Mouse (Mus musculus) embryonic facial prominence, embryonic 15.5 days (tissue): ENCODE measurements around the gene 1110057P08Rik. TPM values are rescaled to one million over a fixed set of nuclear protein-coding genes. Genes with fewer than 3 reads are reported as not detected.
"Not testable (repeated sequence)": the region's sequence is repeated elsewhere in the genome, so short reads cannot be mapped to it uniquely, and the experiment has no call there.

Experiments
- ATAC-seq: fragments of 200-750 bp; cut with Nextera tagmentation; 2 replicates; pipeline ENCODE4 v1.8.0; 2017; ENCODE audit warnings: low read depth, moderate TSS enrichment; ENCODE audit not compliant: insufficient number of reproducible peaks, low FRiP score, low TSS enrichment
- H3K27ac ChIP-seq: fragments of 300-500 bp; sonication (generic); replicated peaks from 2 replicates; pipeline ENCODE4 v1.5.1; 2015; ENCODE audit warnings: mild to moderate bottlenecking, inconsistent platforms
- H3K27me3 ChIP-seq: fragments of 300-500 bp; sonication (generic); 2 replicates; pipeline ENCODE4 v1.6.1; 2015; ENCODE audit warnings: inconsistent platforms
- H3K36me3 ChIP-seq: fragments of 300-500 bp; sonication (generic); 2 replicates; pipeline ENCODE4 v1.6.1; 2015; ENCODE audit warnings: mild to moderate bottlenecking, inconsistent platforms
- H3K4me1 ChIP-seq: fragments of 300-500 bp; sonication (generic); 2 replicates; pipeline ENCODE4 v1.6.1; 2015; ENCODE audit warnings: inconsistent platforms
- H3K4me2 ChIP-seq: fragments of 300-500 bp; sonication (generic); replicated peaks from 2 replicates; pipeline ENCODE4 v1.6.1; 2015; ENCODE audit warnings: mild to moderate bottlenecking, inconsistent platforms
- H3K4me3 ChIP-seq: fragments of 300-500 bp; sonication (generic); replicated peaks from 2 replicates; pipeline ENCODE4 v1.5.1; 2015; ENCODE audit warnings: mild to moderate bottlenecking, inconsistent platforms
- H3K9ac ChIP-seq: fragments of 300-500 bp; sonication (generic); 2 replicates; pipeline ENCODE4 v1.6.1; 2015; ENCODE audit warnings: inconsistent platforms
- H3K9me3 ChIP-seq: fragments of 300-500 bp; sonication (generic); replicated peaks from 2 replicates; pipeline ENCODE4 v1.6.1; 2016; ENCODE audit warnings: inconsistent platforms
- WGBS: fragments of 180-500 bp; shearing (Covaris S2); methylation state at CpG from one replicate; pipeline ENCODE4 v1.1.7; 2015; 5-methylcytosine and 5-hydroxymethylcytosine counted together
- polyA plus RNA-seq: library from polyadenylated mRNA; unstranded; fragments of >200 nt; fragmentation: Nextera tagmentation; extraction: Ambion mirVana; gene quantifications from 2 replicates; pipeline ENCODE4 v1.2.1, GENCODE M21; 2015

Gene 1110057P08Rik
- not detected in 2 replicates for polyA plus RNA-seq

DNA sequence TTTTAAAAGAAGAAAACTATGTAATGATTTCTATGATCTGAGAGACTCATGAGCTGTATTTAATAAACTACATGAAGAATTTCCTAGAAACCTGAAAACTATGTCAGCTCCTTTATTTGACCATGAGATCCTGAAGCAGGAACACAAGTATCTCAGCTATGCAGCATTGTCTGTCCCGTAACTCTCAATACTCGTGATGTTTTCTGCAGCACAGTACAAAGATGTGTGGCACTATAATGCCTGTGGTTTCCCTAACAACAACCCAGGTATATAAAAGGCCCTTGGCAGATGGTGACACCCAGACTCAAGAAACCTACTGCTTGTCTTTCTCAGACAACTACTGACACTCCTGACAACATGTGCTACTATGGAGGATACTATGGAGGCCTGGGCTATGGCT lies at the start of gene 1110057P08Rik:
1110057P08Rik (plus strand) TSS at position 301 of the 400 bp plus-strand sequence.
- WGBS = 72% methylated on average over 2 of the region's 2 CpGs
- ATAC-seq = no peak

DNA sequence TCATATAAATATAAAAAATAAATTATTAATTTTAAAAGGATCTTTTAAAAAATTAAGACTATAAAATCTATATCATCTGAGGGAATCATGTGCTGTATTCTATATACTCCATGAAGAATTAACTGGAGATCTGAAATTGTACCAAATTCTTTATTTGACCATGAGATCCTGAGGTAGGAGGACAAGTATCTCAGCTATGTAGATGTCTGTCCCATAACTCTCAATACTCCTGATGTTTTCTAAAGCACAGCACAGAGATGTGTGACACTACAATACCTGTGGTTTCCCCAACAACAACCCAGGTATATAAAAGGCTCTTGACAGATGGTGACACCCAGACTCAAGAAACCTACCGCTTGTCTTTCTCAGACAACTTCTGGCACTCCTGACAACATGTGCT lies 34.0 kb upstream of the 1110057P08Rik start, which contains the start of gene Gm6358:
Gm6358 (plus strand) TSS at position 301 of the 400 bp plus-strand sequence.
- ATAC-seq = no peak
- 93% methylated on average over 1 of the region's 1 CpGs for WGBS

More for the DNA sequence above, at the start of gene 1110057P08Rik:
- Histone ChIP-seq H3K9ac (no peak within 1 kb of the TSS), H3K4me3 (no peak within 1 kb of the TSS), H3K4me2 (no peak within 1 kb of the TSS), H3K36me3 (no peaks in the 10 kb centered on the region), H3K9me3 (no peaks in the 10 kb centered on the region), H3K27me3 (no peaks in the 10 kb centered on the region), H3K27ac (no peak within 1 kb of the TSS), H3K4me1 (no peaks in the 10 kb centered on the region)

DNA sequence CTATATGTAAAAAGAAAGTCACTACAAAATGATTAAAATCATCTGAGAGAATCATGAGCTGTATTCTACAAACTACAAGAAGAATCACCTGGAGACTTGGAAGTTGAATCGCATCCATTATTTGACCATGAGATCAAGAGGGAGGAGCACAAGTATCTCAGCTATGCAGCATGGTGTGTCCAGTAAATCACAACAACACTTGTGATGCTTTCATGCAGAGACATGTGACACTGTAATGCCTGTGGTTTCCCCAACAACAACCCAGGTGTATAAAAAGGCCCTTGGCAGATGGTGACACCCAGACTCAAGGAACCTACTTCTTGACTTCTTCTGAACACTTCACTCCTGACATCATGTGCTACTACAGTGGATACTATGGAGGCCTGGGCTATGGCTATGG lies 23.7 kb upstream of the 1110057P08Rik start, which contains the start of gene Gm10061:
Gm10061 (plus strand) TSS at position 301 of the 400 bp plus-strand sequence.
- Histone ChIP-seq H3K4me3 (no peak within 1 kb of the TSS), H3K9me3 (no peaks in the 10 kb centered on the region), H3K4me1 (no peaks in the 10 kb centered on the region), H3K27me3 (no peaks in the 10 kb centered on the region), H3K9ac (no peak within 1 kb of the TSS), H3K4me2 (no peak within 1 kb of the TSS), H3K27ac (no peak within 1 kb of the TSS), H3K36me3 (no peaks in the 10 kb centered on the region)
- ATAC-seq = no peak
- 92% methylated on average over 1 of the region's 1 CpGs for WGBS

More for the DNA sequence above, 34.0 kb upstream of the 1110057P08Rik start, which contains the start of gene Gm6358:
- Histone ChIP-seq H3K36me3 (no peaks in the 10 kb centered on the region), H3K27me3 (no peaks in the 10 kb centered on the region), H3K9ac (no peak within 1 kb of the TSS), H3K9me3 (no peaks in the 10 kb centered on the region), H3K4me2 (no peak within 1 kb of the TSS), H3K27ac (no peak within 1 kb of the TSS), H3K4me3 (no peak within 1 kb of the TSS), H3K4me1 (no peaks in the 10 kb centered on the region)

DNA sequence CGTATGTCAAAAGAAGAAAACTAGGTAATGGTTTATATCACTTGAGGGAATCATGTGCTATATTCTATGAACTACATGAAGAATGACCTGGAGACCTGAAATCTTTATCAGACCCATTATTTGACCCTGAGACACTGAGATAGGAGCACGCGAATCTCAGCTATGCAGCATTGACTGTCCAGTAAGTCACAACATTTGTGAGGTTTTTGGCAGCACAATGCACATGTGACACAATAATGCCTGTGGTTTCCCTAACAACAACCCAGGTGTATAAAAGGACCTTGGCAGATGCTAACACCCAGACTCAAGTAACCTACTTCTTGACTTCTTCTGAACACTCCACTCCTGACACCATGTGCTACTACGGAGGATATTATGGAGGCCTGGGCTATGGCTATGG lies 16.9 kb upstream of the 1110057P08Rik start, which contains the start of gene Gm9789:
Gm9789 (plus strand) TSS at position 301 of the 400 bp plus-strand sequence.
- Histone ChIP-seq H3K27me3 (no peaks in the 10 kb centered on the region), H3K27ac (no peak within 1 kb of the TSS), H3K9ac (no peak within 1 kb of the TSS), H3K9me3 (no peaks in the 10 kb centered on the region), H3K4me3 (no peak within 1 kb of the TSS), H3K4me2 (no peak within 1 kb of the TSS), H3K36me3 (no peaks in the 10 kb centered on the region), H3K4me1 (no peaks in the 10 kb centered on the region)
- WGBS = 86% methylated on average over 4 of the region's 4 CpGs
- ATAC-seq = no peak

DNA sequence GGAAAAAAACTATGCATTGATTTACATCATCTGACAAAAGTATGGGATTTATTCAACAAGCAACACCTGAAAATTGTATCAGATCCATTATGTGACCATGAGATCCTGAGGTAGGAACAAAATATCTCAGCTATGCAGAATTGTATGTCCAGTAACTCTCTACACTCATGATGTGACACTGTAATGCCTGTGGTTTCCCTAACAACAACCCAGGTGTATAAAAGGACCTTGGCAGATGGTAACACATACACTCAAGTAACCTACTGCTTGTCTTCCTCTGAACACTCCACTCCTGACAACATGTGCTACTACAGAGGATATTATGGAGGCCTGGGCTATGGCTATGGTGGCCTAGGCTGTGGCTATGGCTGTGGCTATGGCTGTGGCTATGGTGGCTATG lies 5.3 kb upstream of the 1110057P08Rik start, which contains the start of gene Gm7735:
Gm7735 (plus strand) TSS at position 301 of the 400 bp plus-strand sequence.
- not testable (repeated sequence) for H3K9me3 ChIP-seq

DNA sequence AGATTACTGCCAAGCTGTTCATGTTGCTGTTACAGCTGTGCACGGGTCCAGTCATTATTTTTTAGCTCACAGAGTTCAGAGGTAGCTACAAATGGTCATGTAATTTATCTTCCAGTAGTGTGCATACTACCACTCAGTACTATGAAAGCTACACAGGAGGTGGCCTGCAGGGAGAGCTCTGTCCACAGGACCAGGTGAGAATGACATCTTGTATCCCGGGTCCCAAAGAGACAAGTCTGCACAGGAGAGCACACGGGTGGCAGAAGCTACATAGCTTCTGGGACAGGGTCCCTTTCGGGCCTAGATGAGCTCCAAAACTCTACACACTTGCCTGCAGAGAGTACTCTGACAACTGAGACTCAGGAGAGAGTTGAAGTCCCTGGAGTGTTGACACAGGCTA lies 14.1 kb downstream of the 1110057P08Rik start:
- H3K9ac ChIP-seq = no peak overlapping the region
- H3K36me3 ChIP-seq = no peaks in the 10 kb centered on the region
- no peak overlapping the region for H3K4me3 ChIP-seq
- H3K4me1 ChIP-seq = no peaks in the 10 kb centered on the region
- H3K9me3 ChIP-seq = no peaks in the 10 kb centered on the region
- no peak overlapping the region for H3K4me2 ChIP-seq
- H3K27ac ChIP-seq = no peak overlapping the region
- WGBS = 81% methylated on average over 4 of the region's 4 CpGs
- no peaks in the 10 kb centered on the region for H3K27me3 ChIP-seq
- ATAC-seq = no peak

More for the DNA sequence above, 5.3 kb upstream of the 1110057P08Rik start, which contains the start of gene Gm7735:
- not testable (repeated sequence) for H3K9ac ChIP-seq, H3K4me3 ChIP-seq, H3K27ac ChIP-seq, H3K4me2 ChIP-seq, ATAC-seq, H3K4me1 ChIP-seq, H3K36me3 ChIP-seq, H3K27me3 ChIP-seq

DNA sequence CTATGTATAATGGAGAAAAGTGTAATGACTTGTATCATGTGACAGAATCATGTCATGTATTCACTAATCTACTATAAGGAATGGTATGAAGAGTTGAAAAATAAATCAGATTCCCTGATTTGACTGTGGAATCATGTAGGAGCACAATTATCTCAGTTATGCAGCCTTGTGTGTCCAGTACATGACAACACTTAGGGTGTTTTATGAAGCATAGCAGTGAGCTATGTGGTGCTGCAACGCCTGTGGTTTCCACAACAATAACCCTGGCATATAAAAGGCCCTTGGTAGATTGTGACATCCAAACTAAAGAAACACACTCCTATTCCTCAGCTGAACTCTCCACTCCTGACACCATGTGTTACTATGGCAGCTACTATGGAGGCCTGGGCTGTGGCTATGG lies 31.0 kb downstream of the 1110057P08Rik start, which contains the start of gene Krtap20-2:
Krtap20-2 (plus strand) TSS at position 301 of the 400 bp plus-strand sequence.
- no peaks in the 10 kb centered on the region for H3K27me3 ChIP-seq
- WGBS = 56% methylated on average over 1 of the region's 1 CpGs
- H3K36me3 ChIP-seq = no peaks in the 10 kb centered on the region
- no peak within 1 kb of the TSS for H3K4me2 ChIP-seq
- no peaks in the 10 kb centered on the region for H3K4me1 ChIP-seq
- H3K4me3 ChIP-seq = no peak within 1 kb of the TSS
- no peak within 1 kb of the TSS for H3K9ac ChIP-seq
- H3K9me3 ChIP-seq = no peaks in the 10 kb centered on the region
- no peak within 1 kb of the TSS for H3K27ac ChIP-seq
- no peak for ATAC-seq

Other genes starting within 250 kb of the 1110057P08Rik start
- 0.70 TPM in 1 of 2 replicates, not detected in the other for gene Krtap19-9b, start 242.5 kb upstream of the 1110057P08Rik start, polyA plus RNA-seq
- 0.29 and 0.30 TPM in 2 replicates for gene Krtap16-3, start 211.9 kb upstream of the 1110057P08Rik start, polyA plus RNA-seq
- 12.1 and 30.8 TPM in 2 replicates for gene Krtap22-2, start 164.0 kb upstream of the 1110057P08Rik start, polyA plus RNA-seq
- gene Gm10229, start 159.5 kb upstream of the 1110057P08Rik start, polyA plus RNA-seq = 12.6 and 33.0 TPM in 2 replicates
- gene Krtap6-1, start 143.0 kb upstream of the 1110057P08Rik start, polyA plus RNA-seq = 1.7 and 5.2 TPM in 2 replicates
- gene Gm10228, start 133.3 kb upstream of the 1110057P08Rik start, polyA plus RNA-seq = 3.1 and 7.4 TPM in 2 replicates
- gene Krtap6-5, start 126.9 kb upstream of the 1110057P08Rik start, polyA plus RNA-seq = 2.6 and 6.2 TPM in 2 replicates
- gene 1110025L11Rik, start 110.7 kb upstream of the 1110057P08Rik start, polyA plus RNA-seq = 0.51 and 3.3 TPM in 2 replicates
- gene Krtap6-3, start 90.7 kb upstream of the 1110057P08Rik start, polyA plus RNA-seq = 1.3 and 3.1 TPM in 2 replicates
- 1.5 TPM in 1 of 2 replicates, not detected in the other for gene Gm6358, start 33.9 kb upstream of the 1110057P08Rik start, polyA plus RNA-seq
- gene Gm10061, start 23.6 kb upstream of the 1110057P08Rik start, polyA plus RNA-seq = 1.8 TPM in 1 of 2 replicates, not detected in the other
- not detected in 2 replicates for gene Gm9789, start 16.8 kb upstream of the 1110057P08Rik start, polyA plus RNA-seq
- gene Gm7735, start 5.2 kb upstream of the 1110057P08Rik start, polyA plus RNA-seq = not detected in 2 replicates
- 0.46 and 0.57 TPM in 2 replicates for gene Krtap20-2, start 31.1 kb downstream of the 1110057P08Rik start, polyA plus RNA-seq
- 1.1 and 1.7 TPM in 2 replicates for gene Krtap21-1, start 229.1 kb downstream of the 1110057P08Rik start, polyA plus RNA-seq
- gene Krtap6-2, start 245.4 kb downstream of the 1110057P08Rik start, polyA plus RNA-seq = 0.29 and 2.1 TPM in 2 replicates